Mouse (Mus musculus): ENCODE measurements around the gene Uba5.

Uba5 gene

DNA sequence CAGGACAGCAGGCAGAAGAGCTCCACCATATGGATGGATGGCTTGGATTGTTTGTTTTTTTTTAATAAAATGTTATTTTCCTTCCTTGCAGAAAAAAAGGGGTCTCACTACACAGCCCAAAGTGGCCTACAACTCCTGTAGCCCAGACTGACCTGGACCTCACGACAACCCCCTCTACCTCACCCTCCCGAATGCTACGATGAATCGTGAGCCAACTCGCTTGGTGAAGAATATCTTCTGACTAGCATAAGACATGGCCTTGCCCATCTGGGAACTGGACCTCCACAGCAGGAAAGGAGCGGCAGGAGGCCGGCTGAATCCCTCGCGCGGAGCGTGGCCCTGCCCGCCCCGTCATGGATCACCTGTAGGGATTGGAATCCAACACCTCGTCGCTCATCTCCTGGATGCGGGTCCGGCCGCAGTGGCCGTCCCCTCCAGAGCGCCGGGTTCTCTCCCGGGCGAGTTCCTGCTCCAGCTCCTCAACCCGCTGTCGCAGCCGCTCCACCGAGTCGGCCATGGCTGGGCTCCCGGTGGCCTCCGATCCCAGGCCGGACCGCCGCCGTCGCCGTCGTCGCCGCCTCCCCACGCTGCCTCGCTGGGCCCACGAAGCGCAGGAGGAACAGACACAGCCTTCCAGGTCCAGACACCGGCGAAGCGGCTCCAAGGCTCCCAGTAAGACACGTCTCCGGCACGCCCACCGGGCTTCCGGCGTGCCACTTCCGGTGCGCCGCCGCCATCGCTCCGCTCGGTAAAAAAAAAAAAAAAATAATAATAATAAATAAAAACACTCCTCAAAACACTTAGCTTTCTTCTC, at the start of gene Uba5:
Gene Uba5 (minus strand): TSS at position 705 of the 814 bp plus-strand sequence.
- peak; percentile 54 for DNase-seq (ENCODE audit: low read depth, low spot score)

- DNase-seq (ENCODE audit: low read depth, low spot score): no peak
These were observed 46.2 kb upstream of the Uba5 start for GRCm38 (mm10) chr9:104109151-104109550.

DNA sequence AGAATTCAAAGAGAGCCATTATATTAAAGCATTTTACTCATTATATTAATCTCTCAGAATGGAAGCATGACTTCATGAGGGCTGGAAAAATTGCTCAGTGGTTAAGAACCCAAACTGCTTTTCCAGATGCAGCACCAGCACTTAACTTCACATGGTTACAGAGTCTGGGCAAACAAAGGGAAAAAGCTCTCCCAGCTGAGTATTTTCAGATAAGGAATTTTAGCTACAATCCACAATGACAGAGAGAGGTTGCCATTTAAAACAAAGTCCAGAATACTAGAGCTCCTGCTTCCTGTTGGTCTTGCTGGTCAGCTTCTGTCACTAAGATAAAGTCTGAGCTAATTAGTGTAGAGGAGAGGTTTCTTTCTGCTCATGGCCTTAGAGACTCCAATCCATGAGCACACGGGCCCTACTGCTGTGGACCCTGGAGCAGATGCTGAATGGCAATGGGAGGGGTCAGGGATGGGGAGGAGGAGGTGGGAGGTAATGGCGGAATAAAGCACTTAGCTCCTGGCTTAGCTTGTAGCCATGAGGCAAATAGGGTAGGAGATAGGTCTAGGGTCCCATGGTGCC, 45.7 kb upstream of the Uba5 start:
- DNase-seq (ENCODE audit: low read depth, low spot score): no peak

DNA sequence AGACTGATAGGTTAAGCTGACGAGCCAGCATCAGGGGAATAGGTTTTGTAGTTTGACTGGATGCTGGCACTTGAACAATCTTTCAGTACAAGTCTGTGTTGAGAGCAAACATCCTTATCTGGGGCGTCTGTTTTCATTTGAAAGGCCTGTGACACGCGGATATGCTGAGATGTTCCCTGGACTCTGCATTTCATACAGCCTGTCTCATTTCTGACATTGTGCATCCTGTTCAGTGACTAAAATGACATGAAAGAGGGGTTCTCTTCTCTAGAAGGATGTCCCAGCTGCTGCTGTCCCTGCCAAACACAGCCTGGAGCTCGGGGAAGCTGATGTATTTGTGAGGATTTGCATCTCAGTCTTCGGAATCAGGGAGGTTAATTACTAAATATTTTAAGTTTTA, 44.5 kb upstream of the Uba5 start:
- DNase-seq (ENCODE audit: low read depth, low spot score): no peak

DNA sequence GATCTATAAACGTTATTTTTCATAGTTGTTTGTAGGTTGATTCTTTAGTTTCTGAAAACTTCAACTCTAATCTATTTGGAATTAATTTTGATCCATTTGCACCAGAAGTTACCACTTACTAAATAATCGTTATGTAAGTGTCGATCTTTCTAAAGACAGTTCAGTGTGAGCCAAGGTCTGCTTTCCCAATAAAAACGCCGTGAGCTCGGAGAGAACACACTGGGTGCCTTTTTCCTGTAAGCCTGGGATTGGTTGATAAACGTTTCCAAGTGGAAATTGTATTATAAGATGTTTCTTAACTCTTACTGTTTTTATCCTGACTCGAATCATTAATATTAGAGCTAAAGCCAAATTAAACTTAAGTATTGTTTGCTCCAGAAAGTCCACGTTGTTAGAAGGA, 44.0 kb upstream of the Uba5 start:
- no peak for DNase-seq (ENCODE audit: low read depth, low spot score)

DNA sequence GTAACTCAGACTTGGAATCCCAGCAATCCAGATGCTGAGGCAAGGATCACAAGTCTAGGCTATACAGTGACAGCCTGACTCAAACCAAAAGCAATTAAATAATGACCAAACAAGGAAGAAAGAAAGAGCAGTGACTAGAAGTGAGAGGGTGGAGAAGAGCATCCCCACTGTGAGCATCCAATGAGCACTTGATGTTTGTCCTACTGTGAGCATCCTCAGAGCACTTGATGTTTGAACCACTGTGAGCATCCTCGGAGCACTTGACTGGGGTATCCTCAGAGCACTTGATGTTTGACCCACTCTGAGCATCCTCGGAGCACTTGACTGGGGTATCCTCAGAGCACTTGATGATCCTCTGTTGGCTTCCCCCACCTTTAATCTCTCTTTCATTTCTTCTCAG, 42.1 kb upstream of the Uba5 start:
- DNase-seq (ENCODE audit: low read depth, low spot score): no peak

- DNase-seq (ENCODE audit: low read depth, low spot score): no peak
These were observed 40.0 kb upstream of the Uba5 start for GRCm38 (mm10) chr9:104102901-104103300.

- peak; percentile 55 for DNase-seq (ENCODE audit: low read depth, low spot score)
These were observed 39.4 kb upstream of the Uba5 start for GRCm38 (mm10) chr9:104102301-104102700.

DNA sequence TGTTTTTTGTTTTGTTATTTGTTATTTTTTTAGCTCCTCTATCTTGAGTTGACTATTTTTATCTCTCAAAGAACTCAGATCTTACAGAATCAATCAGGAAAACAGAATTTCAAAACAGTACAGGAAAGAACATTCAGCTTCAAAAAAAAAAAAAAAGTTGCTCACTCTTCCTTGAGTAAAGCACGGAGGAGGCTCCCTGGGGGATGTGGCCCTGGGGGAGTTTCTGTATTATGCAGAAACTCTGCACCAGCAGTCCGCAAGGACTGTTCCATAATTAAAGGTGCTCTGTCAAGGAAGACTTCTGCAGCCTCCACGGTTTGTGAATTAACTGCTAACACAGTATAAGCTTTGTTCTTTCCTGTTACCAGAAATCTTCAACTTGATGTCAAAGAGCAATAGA, 38.5 kb upstream of the Uba5 start:
- no peak for DNase-seq (ENCODE audit: low read depth, low spot score)

GRCm38 (mm10) chr9:104100822-104101221, 37.9 kb upstream of the Uba5 start:
- no peak for DNase-seq (ENCODE audit: low read depth, low spot score)

- DNase-seq (ENCODE audit: low read depth, low spot score): no peak
These were observed 36.1 kb upstream of the Uba5 start for GRCm38 (mm10) chr9:104099060-104099459.

DNA sequence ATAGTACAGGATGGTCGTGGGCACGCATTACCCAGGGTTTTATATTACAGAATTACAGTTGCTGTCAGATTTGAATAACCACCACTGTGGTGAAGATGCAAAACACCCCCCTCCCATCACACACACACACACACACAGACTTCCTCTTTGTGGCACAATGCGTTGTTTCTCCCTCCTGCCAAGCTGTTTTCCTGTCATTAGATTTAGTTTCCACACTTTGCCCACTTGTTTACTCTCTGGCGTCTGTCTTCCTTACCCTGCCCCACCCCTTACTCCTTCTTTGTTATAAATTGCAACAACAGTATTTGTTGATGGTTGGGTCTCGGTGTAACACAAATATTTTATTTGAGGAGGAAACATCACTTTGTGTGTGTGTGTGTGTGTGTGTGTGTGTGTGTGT, 35.3 kb upstream of the Uba5 start:
- DNase-seq (ENCODE audit: low read depth, low spot score): no peak

DNA sequence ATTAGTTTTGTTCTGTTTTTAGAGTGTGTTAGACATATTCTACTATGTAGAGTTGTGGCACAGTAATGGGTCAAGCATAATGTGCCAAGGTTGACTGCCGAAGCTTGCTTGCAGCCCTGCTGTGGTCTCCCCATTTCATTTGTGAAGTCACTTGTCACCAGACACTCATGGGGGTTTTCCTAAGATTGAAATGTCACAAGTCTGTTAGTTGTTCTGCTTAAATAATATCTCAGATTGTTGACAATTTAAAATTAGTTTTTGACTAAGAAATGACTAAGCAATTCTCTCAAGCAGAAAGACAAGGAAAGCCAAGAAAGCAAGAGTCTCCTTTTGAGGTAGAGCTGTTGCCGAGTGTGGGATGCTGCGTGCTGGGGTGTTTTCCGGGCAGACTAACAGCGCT, 30.0 kb upstream of the Uba5 start:
- no peak for DNase-seq (ENCODE audit: low read depth, low spot score)

DNA sequence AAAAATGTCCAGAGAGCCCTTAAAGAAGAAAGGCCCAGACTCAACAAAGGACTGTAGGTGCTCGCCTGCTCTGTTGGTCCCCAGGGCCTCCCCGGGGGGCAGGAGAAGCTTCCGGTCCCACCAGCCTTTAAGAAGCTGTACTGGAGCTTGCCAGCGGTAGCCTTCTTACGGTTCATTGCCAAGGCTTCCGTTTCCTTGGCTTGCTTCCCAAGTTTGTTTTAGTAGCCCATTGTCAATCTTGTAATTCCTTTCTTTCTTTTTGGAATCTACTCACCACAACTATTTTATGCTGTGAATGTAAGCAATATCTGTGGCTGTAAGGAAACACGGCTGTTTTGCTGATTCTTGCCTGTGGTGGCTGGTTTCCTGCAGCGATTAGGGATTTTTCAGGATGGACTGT, 25.6 kb upstream of the Uba5 start:
- peak; percentile 21 for DNase-seq (ENCODE audit: low read depth, low spot score)

DNA sequence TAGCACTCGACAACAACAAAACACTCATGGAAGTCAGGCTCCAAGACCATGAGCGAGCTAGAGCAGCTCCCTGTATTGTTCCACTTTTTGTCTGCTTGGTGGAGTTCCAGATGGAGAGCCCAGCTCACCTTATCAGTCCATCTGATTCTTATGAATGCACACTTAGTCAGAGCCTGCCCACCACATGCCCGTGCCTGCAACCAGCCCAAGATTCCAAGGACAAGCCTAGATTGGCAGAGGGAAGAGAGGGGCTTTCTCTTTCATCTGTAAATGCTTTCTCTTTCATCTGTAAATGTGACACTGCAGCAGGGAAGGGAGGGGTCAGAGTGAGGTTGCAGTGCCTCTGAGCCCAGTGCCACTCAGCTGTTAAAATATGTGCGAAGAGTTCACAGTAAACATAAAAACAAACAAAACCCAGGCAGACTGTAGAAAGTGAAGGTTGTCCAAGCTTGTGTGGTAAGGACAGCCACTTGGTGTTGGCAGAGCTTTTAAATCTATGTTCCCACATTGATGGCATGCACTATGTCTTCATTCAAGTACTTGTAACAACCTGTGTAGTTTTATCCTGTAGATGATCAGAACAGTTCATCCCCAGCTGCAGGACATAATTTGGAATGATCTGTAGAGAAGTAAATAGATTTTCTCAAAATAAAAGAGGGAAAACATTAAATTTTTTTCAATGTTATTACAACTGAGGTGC, 22.9 kb upstream of the Uba5 start:
- DNase-seq (ENCODE audit: low read depth, low spot score): no peak

DNA sequence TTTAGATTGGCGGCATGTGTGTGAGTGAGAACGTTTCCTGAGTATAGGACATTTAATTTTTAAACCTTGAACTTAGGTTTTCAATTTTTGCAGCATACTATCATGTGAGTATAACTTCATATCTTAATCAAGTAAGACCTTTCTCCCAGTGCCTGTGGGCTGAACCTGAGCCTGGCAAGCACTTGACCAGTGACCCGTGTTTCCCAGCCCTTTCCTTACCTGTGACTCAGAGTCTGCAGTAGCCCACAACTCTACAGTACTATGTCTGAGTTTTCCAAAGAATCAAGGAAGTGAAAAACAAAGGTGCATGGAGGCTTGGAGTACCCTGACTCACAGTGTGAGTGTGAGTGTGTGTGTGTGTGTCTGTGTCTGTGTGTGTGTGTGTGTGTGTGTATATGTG, 17.1 kb upstream of the Uba5 start:
- DNase-seq (ENCODE audit: low read depth, low spot score): no peak

- DNase-seq (ENCODE audit: low read depth, low spot score): no peak
These were observed 16.4 kb upstream of the Uba5 start for GRCm38 (mm10) chr9:104079379-104079778.

DNA sequence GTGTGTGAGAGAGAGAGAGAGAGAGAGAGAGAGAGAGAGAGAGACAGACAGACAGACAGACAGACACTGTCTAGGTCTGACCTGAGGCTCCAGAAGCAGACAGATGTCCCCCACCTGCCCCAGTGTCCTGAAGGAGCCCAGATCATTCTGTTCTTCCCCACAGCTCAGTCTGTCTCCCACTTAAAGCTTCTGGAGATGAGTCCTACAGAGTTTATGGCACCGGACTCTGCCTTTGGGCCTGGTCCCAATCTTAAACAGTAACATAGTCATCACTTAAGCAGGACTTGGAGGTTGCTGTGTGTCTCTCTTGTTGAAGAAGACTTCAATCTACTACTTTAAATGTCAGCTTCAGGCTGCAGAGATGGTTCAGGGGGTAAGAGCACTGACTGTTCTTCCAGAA, 15.8 kb upstream of the Uba5 start:
- DNase-seq (ENCODE audit: low read depth, low spot score): no peak

- no peak for DNase-seq (ENCODE audit: low read depth, low spot score)
These were observed 12.9 kb upstream of the Uba5 start for GRCm38 (mm10) chr9:104075808-104076207.

GRCm38 (mm10) chr9:104070863-104071604, 8.1 kb upstream of the Uba5 start:
- no peak for DNase-seq (ENCODE audit: low read depth, low spot score)

DNA sequence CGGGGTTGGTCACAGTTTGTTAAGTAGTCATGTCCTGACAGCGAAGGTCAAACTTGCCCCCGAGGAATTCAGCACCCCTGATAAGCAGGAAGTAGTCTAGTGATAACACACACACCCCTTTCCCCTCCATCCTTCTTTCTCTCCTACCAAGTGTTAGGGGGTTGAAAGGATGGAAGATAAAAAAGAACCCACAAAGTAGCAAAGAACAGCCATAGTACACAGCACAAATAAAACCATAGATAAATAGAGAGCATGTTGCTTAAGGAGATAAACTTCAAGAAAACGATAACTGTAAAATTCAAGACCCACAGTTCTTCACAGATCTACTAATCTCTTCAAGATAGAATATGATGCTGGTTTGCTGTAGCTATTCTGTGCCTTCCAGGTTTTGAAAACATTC, 7.3 kb upstream of the Uba5 start:
- no peak for DNase-seq (ENCODE audit: low read depth, low spot score)

DNA sequence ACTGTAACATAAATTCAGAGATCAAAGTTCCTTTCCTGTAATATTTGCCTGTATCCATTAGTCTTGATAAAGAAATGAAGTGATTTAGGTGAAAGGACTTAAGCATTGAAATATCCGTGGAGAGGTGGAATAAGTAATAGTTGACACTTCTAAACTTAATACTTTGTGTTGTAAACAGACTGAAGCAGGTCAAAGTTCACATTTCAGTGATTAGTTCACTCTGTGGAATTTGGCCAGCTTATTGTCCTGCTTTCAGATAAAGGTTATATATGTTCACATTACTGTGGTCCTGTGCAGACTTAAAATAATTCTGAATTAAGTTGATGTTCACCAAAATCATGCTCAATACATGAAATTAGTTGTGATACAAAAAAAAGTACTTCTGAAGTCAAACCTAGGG, 1.6 kb upstream of the Uba5 start:
- DNase-seq (ENCODE audit: low read depth, low spot score): no peak

Measured in skeletal muscle tissue, adult 2 months (tissue).